Mouse (Mus musculus) layer of hippocampus, postnatal 36 days (tissue): ENCODE measurements around the gene Angpt4. TPM values are rescaled to one million over a fixed set of nuclear protein-coding genes. Genes with fewer than 3 reads are reported as not detected.

Experiments used
- DNase-seq, 2 experiments: peaks; one replicate each; pipeline ENCODE4 v3.0.0; 2022
- total RNA-seq, 2 experiments: library from RNA; stranded (reverse); gene quantifications; 2 replicates each; pipeline ENCODE4 v1.2.3; 2021

Angpt4 gene
- total RNA-seq, result under 1 TPM; 0.15 to 0.25 TPM

- DNase-seq, result no peak
Measured at GRCm38 (mm10) chr2:151910919-151911500, at the start of gene Angpt4. Angpt4 (plus strand) TSS chr2:151911210.

GRCm38 (mm10) chr2:151862257-151862810, 48.7 kb upstream of the Angpt4 start:
- no peak for DNase-seq

- no peak for DNase-seq
Measured at GRCm38 (mm10) chr2:151864941-151865340, 46.1 kb upstream of the Angpt4 start.

- DNase-seq, result peak; percentile 36 to 50
Measured at GRCm38 (mm10) chr2:151866487-151866886, 44.5 kb upstream of the Angpt4 start.

GRCm38 (mm10) chr2:151868196-151868595, 42.8 kb upstream of the Angpt4 start:
- no peak for DNase-seq

GRCm38 (mm10) chr2:151874551-151874950, 36.5 kb upstream of the Angpt4 start:
- no peak for DNase-seq

- peak; percentile 53 to 62 for DNase-seq
Measured at GRCm38 (mm10) chr2:151876012-151876485, 35.0 kb upstream of the Angpt4 start.

- no peak for DNase-seq
Measured at GRCm38 (mm10) chr2:151878645-151879044, 32.4 kb upstream of the Angpt4 start.

GRCm38 (mm10) chr2:151879760-151880159, 31.2 kb upstream of the Angpt4 start:
- DNase-seq, result no peak

- peak in 1 of 2 experiments; percentile 47 for DNase-seq
Measured at GRCm38 (mm10) chr2:151891031-151891430, 20.0 kb upstream of the Angpt4 start.

GRCm38 (mm10) chr2:151893122-151893774, 17.8 kb upstream of the Angpt4 start:
- DNase-seq, result no peak

GRCm38 (mm10) chr2:151894209-151894980, 16.6 kb upstream of the Angpt4 start:
- peak; percentile 38 to 39 for DNase-seq

GRCm38 (mm10) chr2:151895911-151896310, 15.1 kb upstream of the Angpt4 start:
- DNase-seq, result no peak

GRCm38 (mm10) chr2:151898106-151898505, 12.9 kb upstream of the Angpt4 start:
- DNase-seq, result no peak

- no peak for DNase-seq
Measured at GRCm38 (mm10) chr2:151900845-151901244, 10.2 kb upstream of the Angpt4 start.

- DNase-seq, result no peak
Measured at GRCm38 (mm10) chr2:151903267-151903666, 7.7 kb upstream of the Angpt4 start.

GRCm38 (mm10) chr2:151903933-151904332, 7.1 kb upstream of the Angpt4 start:
- no peak for DNase-seq

GRCm38 (mm10) chr2:151904636-151905035, 6.4 kb upstream of the Angpt4 start:
- no peak for DNase-seq

GRCm38 (mm10) chr2:151907020-151907419, 4.0 kb upstream of the Angpt4 start:
- DNase-seq, result no peak

GRCm38 (mm10) chr2:151909386-151909785, 1.6 kb upstream of the Angpt4 start:
- no peak for DNase-seq

- DNase-seq, result no peak
Measured at GRCm38 (mm10) chr2:151910498-151910897, 512 bp upstream of the Angpt4 start.

- no peak for DNase-seq
Measured at GRCm38 (mm10) chr2:151911751-151912150, 741 bp downstream of the Angpt4 start.

GRCm38 (mm10) chr2:151914120-151914519, 3.1 kb downstream of the Angpt4 start:
- DNase-seq, result no peak
